Mouse (Mus musculus): Measurements from ENCODE around the gene Slc5a5. TPM values are rescaled to one million over a fixed set of nuclear protein-coding genes. Genes with fewer than 3 reads are reported as not detected.

Gene Slc5a5
- polyA plus RNA-seq, 2 experiments from 2014 or later: not detected

Other genes starting within 250 kb of the Slc5a5 start
- 1 to 10 TPM; 7.1 to 7.4 TPM for gene Pgpep1, start 232.4 kb downstream of the Slc5a5 start, polyA plus RNA-seq (2017; shearing (Covaris generic))
- gene Lsm4, start 219.5 kb downstream of the Slc5a5 start, polyA plus RNA-seq (2017; shearing (Covaris generic)): 100 to 1,000 TPM; 115 to 120 TPM
- 10 to 100 TPM; 12.5 to 20.0 TPM for gene Jund, start 193.8 kb downstream of the Slc5a5 start, polyA plus RNA-seq (2017; shearing (Covaris generic))
- gene Iqcn, start 189.3 kb downstream of the Slc5a5 start, polyA plus RNA-seq (2017; shearing (Covaris generic)): not detected
- not detected for gene Gm3336, start 174.2 kb downstream of the Slc5a5 start, polyA plus RNA-seq (2017; shearing (Covaris generic))
- gene Pde4c, start 169.0 kb downstream of the Slc5a5 start, polyA plus RNA-seq (2017; shearing (Covaris generic)): under 1 TPM; 0.47 to 0.95 TPM
- 1 to 10 TPM; 3.8 to 5.4 TPM for gene Rab3a, start 138.1 kb downstream of the Slc5a5 start, polyA plus RNA-seq (2017; shearing (Covaris generic))
- gene Mpv17l2, start 131.8 kb downstream of the Slc5a5 start, polyA plus RNA-seq (2017; shearing (Covaris generic)): 10 to 100 TPM; 35.6 to 41.7 TPM
- 1 to 10 TPM; 3.9 to 5.1 TPM for gene Pik3r2, start 116.0 kb downstream of the Slc5a5 start, polyA plus RNA-seq (2017; shearing (Covaris generic))
- gene Mast3, start 87.7 kb downstream of the Slc5a5 start, polyA plus RNA-seq (2017; shearing (Covaris generic)): 10 to 100 TPM; 19.0 to 19.4 TPM
- gene Il12rb1, start 84.3 kb downstream of the Slc5a5 start, polyA plus RNA-seq (2017; shearing (Covaris generic)): 10 to 100 TPM; 16.5 to 29.5 TPM
- gene Arrdc2, start 53.0 kb downstream of the Slc5a5 start, polyA plus RNA-seq (2017; shearing (Covaris generic)): 1 to 10 TPM; 3.0 to 6.7 TPM
- not detected for gene Kcnn1, start 29.5 kb downstream of the Slc5a5 start, polyA plus RNA-seq (2017; shearing (Covaris generic))
- gene Ccdc124, start 18.8 kb downstream of the Slc5a5 start, polyA plus RNA-seq (2017; shearing (Covaris generic)): 100 to 1,000 TPM in 1 of 2 experiments, 10 to 100 TPM in 1; 75.7 to 106 TPM
- over 10,000 TPM; 10,302 to 10,714 TPM for gene Rpl18a, start 4.7 kb upstream of the Slc5a5 start, polyA plus RNA-seq (2017; shearing (Covaris generic))
- 10 to 100 TPM; 13.5 to 17.4 TPM for gene Map1s, start 13.2 kb upstream of the Slc5a5 start, polyA plus RNA-seq (2017; shearing (Covaris generic))